In the genomic region with DNA sequence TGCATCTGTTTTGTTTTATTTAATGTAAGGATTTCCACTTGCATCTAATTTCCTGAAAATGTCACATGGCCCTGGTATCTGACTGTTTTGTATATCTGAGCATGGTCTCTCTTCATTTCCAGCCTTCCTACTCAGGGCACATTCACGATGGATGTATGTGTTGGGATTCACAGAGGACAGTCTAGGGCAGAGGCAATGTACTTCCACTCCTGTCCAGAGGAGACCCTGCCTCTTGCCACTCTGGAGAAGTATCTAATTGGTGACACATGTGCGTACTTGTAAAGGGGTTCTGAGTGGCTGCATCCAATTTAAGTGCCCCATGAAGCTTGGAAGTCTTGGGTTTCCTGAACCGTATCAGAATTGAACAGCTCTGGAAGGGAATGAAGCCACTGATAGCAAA, we compare ENCODE assay signal across 27 mouse cellular contexts. TPM values are rescaled to one million over a fixed set of nuclear protein-coding genes. Genes with fewer than 3 reads are reported as not detected.
DNase-seq lines count a peak whose midpoint lies in the region; ATAC-seq lines count a peak whose summit lies in the region.
"Had no signal": no experiment of that assay in that cellular context is flagged by ENCODE, and none has a peak within 500 bp of the region (broad histone marks: within the 10 kb centered on the region; RNA-seq: fewer than 3 reads in every experiment).

No protein-coding gene starts in this region.

- ATAC-seq in limb, embryonic 11.5 days (ENCODE audit: insufficient number of reproducible peaks, low FRiP score, low TSS enrichment, low read depth) = peak; percentile 32; the same call in 1 of the 2 replicates
- ATAC-seq in limb, embryonic 13.5 days (ENCODE audit: low FRiP score, low read depth) = peak; percentile 59; the same call in 1 of the 2 replicates
- ATAC-seq: CD4-positive, CD25-positive, alpha-beta regulatory T cell, adult 4 months; forebrain, embryonic 13.5 days; forebrain, embryonic 15.5 days; forebrain, postnatal 0 days had no signal

- H3K4me3 ChIP-seq in limb, embryonic 11.5 days (ENCODE audit: low read depth, low read length) = no peak overlapping the region
- H3K4me3 ChIP-seq in limb, embryonic 10.5 days = no peak overlapping the region
- no peak overlapping the region for H3K4me3 ChIP-seq in limb, embryonic 13.5 days
- H3K4me3 ChIP-seq: embryonic facial prominence, embryonic 13.5 days; forebrain, embryonic 13.5 days; forebrain, embryonic 15.5 days had no signal

- intact Hi-C loops in heart, postnatal 25 days (cut with DNase I) = no loop called here

- no peak overlapping the region for H3K27ac ChIP-seq in limb, embryonic 11.5 days (replicated peaks; ENCODE audit: low read depth, low read length)
- H3K27ac ChIP-seq in limb, embryonic 10.5 days = no peak overlapping the region
- no peak overlapping the region for H3K27ac ChIP-seq in limb, embryonic 13.5 days
- H3K27ac ChIP-seq: embryonic facial prominence, embryonic 13.5 days; forebrain, embryonic 13.5 days; forebrain, embryonic 15.5 days had no signal

- no peak overlapping the region for H3K4me2 ChIP-seq in limb, embryonic 11.5 days (ENCODE audit: low read depth, severe bottlenecking)
- no peak overlapping the region for H3K4me2 ChIP-seq in limb, embryonic 13.5 days (replicated peaks)
- H3K4me2 ChIP-seq: embryonic facial prominence, embryonic 13.5 days; forebrain, embryonic 13.5 days; forebrain, embryonic 15.5 days had no signal

- H3K4me1 ChIP-seq in limb, embryonic 11.5 days (ENCODE audit: control insufficient read depth, insufficient read depth, low read length) = peaks cover 5% of the 10 kb centered on the region; the same call in 1 of the 2 replicates
- H3K4me1 ChIP-seq in limb, embryonic 10.5 days = peaks cover 7% of the 10 kb centered on the region
- H3K4me1 ChIP-seq in limb, embryonic 13.5 days = no peaks in the 10 kb centered on the region
- H3K4me1 ChIP-seq: forebrain, embryonic 13.5 days; forebrain, embryonic 15.5 days had no signal

- no peak overlapping the region for H3K9ac ChIP-seq in limb, embryonic 11.5 days (ENCODE audit: low read length)
- H3K9ac ChIP-seq in limb, embryonic 13.5 days = no peak overlapping the region
- H3K9ac ChIP-seq: embryonic facial prominence, embryonic 13.5 days; forebrain, embryonic 13.5 days; forebrain, embryonic 15.5 days; forebrain, postnatal 0 days had no signal

- no peaks in the 10 kb centered on the region for H3K36me3 ChIP-seq in limb, embryonic 11.5 days (ENCODE audit: control insufficient read depth, insufficient read depth, low read length)
- no peaks in the 10 kb centered on the region for H3K36me3 ChIP-seq in limb, embryonic 10.5 days
- H3K36me3 ChIP-seq in limb, embryonic 13.5 days = no peaks in the 10 kb centered on the region
- H3K36me3 ChIP-seq: embryonic facial prominence, embryonic 13.5 days; forebrain, embryonic 15.5 days; G1E had no signal

- peak; percentile 6 for DNase-seq in embryo, embryonic 10 days (ENCODE audit: low spot score)
- DNase-seq in embryo, embryonic 9.5 days (ENCODE audit: extremely low spot score) = no peak
- DNase-seq in heart, adult 11 months = peak; percentile 55
- no peak for DNase-seq in heart, postnatal 25 days (ENCODE audit: low spot score)
- no peak for DNase-seq in limb, embryonic 11.5 days (ENCODE audit: low spot score)
- no peak for DNase-seq in limb, embryonic 10.5 days (ENCODE audit: low spot score)
- DNase-seq in Muller cell, postnatal 12 days (ENCODE audit: inconsistent ontology term) = no peak
- DNase-seq: adrenal gland, adult 2 months; adrenal gland, postnatal 10 days; adrenal gland, postnatal 25 days; B cell, adult 2 months; cerebellum, adult 11 months; cerebellum, adult 18-20 months; cerebellum, adult 8-10 months; cerebellum, adult 9-11 months; cerebellum, postnatal 36 days; forebrain, postnatal 0 days had no signal

- H3K9me3 ChIP-seq in limb, embryonic 11.5 days (ENCODE audit: control insufficient read depth, low read length) = no peaks in the 10 kb centered on the region
- no peaks in the 10 kb centered on the region for H3K9me3 ChIP-seq in limb, embryonic 10.5 days (replicated peaks)
- no peaks in the 10 kb centered on the region for H3K9me3 ChIP-seq in limb, embryonic 13.5 days
- H3K9me3 ChIP-seq: embryonic facial prominence, embryonic 13.5 days; forebrain, embryonic 13.5 days; forebrain, embryonic 15.5 days; G1E had no signal

- WGBS in limb, embryonic 11.5 days = 38% methylated on average over 3 of the region's 3 CpGs
- 58% methylated on average over 3 of the region's 3 CpGs for WGBS in limb, embryonic 10.5 days
- WGBS in limb, embryonic 13.5 days = 39% methylated on average over 3 of the region's 3 CpGs

- no peaks in the 10 kb centered on the region for H3K27me3 ChIP-seq in limb, embryonic 11.5 days (ENCODE audit: control insufficient read depth, insufficient read depth, low read length)
- no peaks in the 10 kb centered on the region for H3K27me3 ChIP-seq in limb, embryonic 10.5 days (ENCODE audit: low read depth, poor library complexity, severe bottlenecking)
- no peaks in the 10 kb centered on the region for H3K27me3 ChIP-seq in limb, embryonic 13.5 days
- H3K27me3 ChIP-seq: CH12.LX; embryonic facial prominence, embryonic 13.5 days; forebrain, embryonic 13.5 days; forebrain, embryonic 15.5 days had no signal

RNA-seq across cellular contexts. Expression of a gene that starts 28.5 kb away (rescaled TPM):
- not detected for total RNA-seq in heart, postnatal 25 days (2021)
- polyA plus RNA-seq in limb, embryonic 11.5 days (2014; fragmentation: Nextera tagmentation; extraction: Ambion mirVana) = 1.1 and 1.4 TPM in 2 replicates
- polyA plus RNA-seq in limb, embryonic 10.5 days (2016; fragmentation: Nextera tagmentation; extraction: Ambion mirVana) = 0.68 and 0.75 TPM in 2 replicates
- polyA plus RNA-seq in limb, embryonic 13.5 days (2015; fragmentation: Nextera tagmentation; extraction: Ambion mirVana) = 0.68 and 1.1 TPM in 2 replicates
- total RNA-seq: adrenal gland, adult 2 months; adrenal gland, postnatal 10 days; adrenal gland, postnatal 25 days; adrenal gland, postnatal 4 days had no signal
- polyA plus RNA-seq: adrenal gland, adult 2 months had no signal

RNA-seq across cellular contexts. Expression of a gene that starts 30.3 kb away (rescaled TPM):
- not detected for total RNA-seq in heart, postnatal 25 days (2021)
- polyA plus RNA-seq in limb, embryonic 11.5 days (2014; fragmentation: Nextera tagmentation; extraction: Ambion mirVana) = 0.10 TPM in 1 of 2 replicates, not detected in the other
- polyA plus RNA-seq in limb, embryonic 10.5 days (2016; fragmentation: Nextera tagmentation; extraction: Ambion mirVana) = 0.18 TPM in 1 of 2 replicates, not detected in the other
- 0.10 and 0.14 TPM in 2 replicates for polyA plus RNA-seq in limb, embryonic 13.5 days (2015; fragmentation: Nextera tagmentation; extraction: Ambion mirVana)
- total RNA-seq: adrenal gland, adult 2 months; adrenal gland, postnatal 10 days; adrenal gland, postnatal 25 days; adrenal gland, postnatal 4 days; CH12.LX; common myeloid progenitor, adult 5-6 weeks; forebrain, postnatal 0 days had no signal
- polyA plus RNA-seq: adrenal gland, adult 2 months; brain, embryonic 14.5 days; CD4-positive, CD25-positive, alpha-beta regulatory T cell, adult 4 months; forebrain, embryonic 15.5 days; forebrain, postnatal 0 days; G1E had no signal

Comparison
In these comparisons a context has a peak if more than half of its experiments do, and no peak if none do; other contexts are left out.
1. DNase-seq: peak in embryo, embryonic 10 days (single experiment) and heart, adult 11 months (single experiment); none in embryo, embryonic 9.5 days (single experiment), heart, postnatal 25 days (single experiment), limb, embryonic 11.5 days (single experiment), limb, embryonic 10.5 days (single experiment) and Muller cell, postnatal 12 days (single experiment).